Mouse (Mus musculus) kidney, adult 9 months (tissue): Measurements from ENCODE around the gene Bmt2.

ENCODE experiments used
- DNase-seq: peaks from one replicate; pipeline ENCODE4 v3.0.0; 2022

The Bmt2 gene

GRCm38 (mm10) chr6:13677818-13678282, at the start of gene Bmt2:
Bmt2 (minus strand) TSS chr6:13677966.
- DNase-seq = peak; percentile 99

GRCm38 (mm10) chr6:13722166-13722565, 44.4 kb upstream of the Bmt2 start:
- no peak for DNase-seq

GRCm38 (mm10) chr6:13714867-13715266, 37.1 kb upstream of the Bmt2 start:
- no peak for DNase-seq

- no peak for DNase-seq
These were observed 19.1 kb upstream of the Bmt2 start for GRCm38 (mm10) chr6:13696882-13697281.

GRCm38 (mm10) chr6:13695103-13695845, 17.5 kb upstream of the Bmt2 start:
- DNase-seq = no peak

GRCm38 (mm10) chr6:13691657-13692294, 14.0 kb upstream of the Bmt2 start:
- DNase-seq = no peak

GRCm38 (mm10) chr6:13690398-13690797, 12.6 kb upstream of the Bmt2 start:
- no peak for DNase-seq

GRCm38 (mm10) chr6:13683929-13684595, 6.3 kb upstream of the Bmt2 start:
- DNase-seq = no peak

GRCm38 (mm10) chr6:13678349-13678748, 583 bp upstream of the Bmt2 start:
- DNase-seq = no peak

- peak; percentile 49 for DNase-seq
These were observed 515 bp downstream of the Bmt2 start for GRCm38 (mm10) chr6:13677141-13677761.

- no peak for DNase-seq
These were observed 1.6 kb downstream of the Bmt2 start for GRCm38 (mm10) chr6:13676196-13676595.

- no peak for DNase-seq
These were observed 3.0 kb downstream of the Bmt2 start for GRCm38 (mm10) chr6:13674600-13675305.

GRCm38 (mm10) chr6:13665646-13666045, 12.1 kb downstream of the Bmt2 start:
- DNase-seq = no peak

GRCm38 (mm10) chr6:13658016-13658415, 19.8 kb downstream of the Bmt2 start:
- no peak for DNase-seq

GRCm38 (mm10) chr6:13654081-13654480, 23.7 kb downstream of the Bmt2 start:
- DNase-seq = no peak

- DNase-seq = no peak
These were observed 25.5 kb downstream of the Bmt2 start for GRCm38 (mm10) chr6:13652284-13652683.

GRCm38 (mm10) chr6:13650854-13651253, 26.9 kb downstream of the Bmt2 start:
- no peak for DNase-seq

- no peak for DNase-seq
These were observed 29.5 kb downstream of the Bmt2 start for GRCm38 (mm10) chr6:13648305-13648704.

GRCm38 (mm10) chr6:13636582-13636989, 41.2 kb downstream of the Bmt2 start:
- no peak for DNase-seq

- DNase-seq = no peak
These were observed 45.2 kb downstream of the Bmt2 start for GRCm38 (mm10) chr6:13632571-13632970.

- DNase-seq = no peak
These were observed 47.2 kb downstream of the Bmt2 start for GRCm38 (mm10) chr6:13630607-13631006.

- DNase-seq = no peak
These were observed 58.1 kb downstream of the Bmt2 start for GRCm38 (mm10) chr6:13619618-13620017.

GRCm38 (mm10) chr6:13617110-13617509, 60.7 kb downstream of the Bmt2 start:
- no peak for DNase-seq
